Mouse (Mus musculus): ENCODE results near the gene Adam1a.
A peak's percentile ranks its signal among the peaks of the same experiment; 100 is the strongest.

DNA sequence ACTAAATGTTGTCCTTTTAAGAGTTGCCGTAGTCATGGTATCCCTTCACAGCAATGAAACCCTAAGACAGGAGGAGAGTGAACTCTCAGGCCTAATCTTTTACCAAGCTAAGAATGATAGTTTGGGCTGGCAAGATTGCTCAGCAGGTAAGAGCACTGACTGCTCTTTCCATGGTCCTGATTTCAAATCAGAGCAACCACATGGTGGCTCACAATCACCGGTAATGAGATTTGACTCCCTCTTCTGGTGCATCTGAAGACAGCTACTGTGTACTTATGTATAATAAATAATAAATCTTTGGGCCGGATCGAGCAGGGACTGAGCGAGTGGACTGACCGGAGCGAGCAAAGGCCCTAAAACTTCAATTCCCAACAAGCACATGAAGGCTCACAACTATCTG, 4.0 kb downstream of the Adam1a start:
- TF ChIP-seq CTCF (IDR thresholded peaks at IDR 0.05; ENCODE audit: extremely low read depth, insufficient read depth, low read length) (peak; percentile 22; the same call in 1 of the 2 replicates), POLR2A (IDR thresholded peaks at IDR 0.05; ENCODE audit: extremely low read depth, insufficient read depth, low read length) (no peak)

Measured in cortical plate, adult 2 months (tissue).